Mouse (Mus musculus) embryonic fibroblast, embryonic 13.5 days (primary cell): Measurements from ENCODE around the gene 3110082I17Rik.

ENCODE experiments used
- CTCF ChIP-seq: IDR thresholded peaks from 2 replicates; pipeline ENCODE4 v1.5.1; 2011; ENCODE audit warnings: mild to moderate bottlenecking, control low read depth, low read length, moderate library complexity, borderline replicate concordance; ENCODE audit not compliant: insufficient read depth
- POLR2A ChIP-seq: IDR thresholded peaks from 2 replicates; pipeline ENCODE4 v1.6.1; 2011; ENCODE audit warnings: low read depth, mild to moderate bottlenecking, control low read depth, low read length, moderate library complexity

- TF ChIP-seq CTCF, result peak; percentile 93
- no peak for TF ChIP-seq POLR2A
Measured at GRCm38 (mm10) chr5:139505073-139505606, 44.8 kb upstream of the 3110082I17Rik start.
